Mouse (Mus musculus) cerebellum, adult 2 months (tissue): Measurements from ENCODE around the gene Slc12a7.

Experiments
- CTCF ChIP-seq: fragments of 200-500 bp; IDR thresholded peaks from 2 replicates; pipeline ENCODE4 v1.5.1; 2011; ENCODE audit warnings: low read depth, mild to moderate bottlenecking, control low read depth, low read length, moderate library complexity, borderline replicate concordance; ENCODE audit not compliant: insufficient read depth
- POLR2A ChIP-seq: fragments of 200-500 bp; IDR thresholded peaks from 2 replicates; pipeline ENCODE4 v1.6.1; 2011; ENCODE audit warnings: low read length, control low read depth, borderline replicate concordance; ENCODE audit not compliant: insufficient read depth

DNA sequence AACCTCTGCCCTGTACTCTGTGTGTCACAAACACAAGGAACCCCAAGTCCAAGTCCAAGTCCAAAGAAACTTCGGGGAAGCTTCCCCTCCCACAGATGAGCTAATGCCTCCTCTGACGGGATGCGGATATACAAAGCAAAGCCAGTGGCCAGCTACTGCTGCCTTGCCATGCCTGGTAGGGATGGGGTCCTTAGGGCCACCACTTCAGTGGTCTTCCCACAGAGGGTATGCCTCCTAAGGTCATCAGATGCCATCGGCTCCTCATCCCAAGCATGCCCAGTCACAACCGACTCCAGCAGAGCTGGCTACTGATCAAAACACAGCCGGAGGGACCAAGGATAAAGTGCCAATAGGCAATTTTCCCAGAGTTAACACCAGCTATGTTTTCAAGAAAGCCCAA lies 103.6 kb downstream of the Slc12a7 start:
- TF ChIP-seq CTCF (no peak), POLR2A (no peak)
